Mouse (Mus musculus) spleen, embryonic (tissue): ENCODE results near the gene Plin2.
"Not testable (repeated sequence)": the region's sequence is repeated elsewhere in the genome, so short reads cannot be mapped to it uniquely, and the experiment has no call there.

Experiments used
- CTCF ChIA-PET: fragments of 350-600 bp; sonication (Branson Sonifier 250); formaldehyde crosslinking; loops from one replicate; lab custom pipeline; 2022; lab: Charles Lee

Gene Plin2

DNA sequence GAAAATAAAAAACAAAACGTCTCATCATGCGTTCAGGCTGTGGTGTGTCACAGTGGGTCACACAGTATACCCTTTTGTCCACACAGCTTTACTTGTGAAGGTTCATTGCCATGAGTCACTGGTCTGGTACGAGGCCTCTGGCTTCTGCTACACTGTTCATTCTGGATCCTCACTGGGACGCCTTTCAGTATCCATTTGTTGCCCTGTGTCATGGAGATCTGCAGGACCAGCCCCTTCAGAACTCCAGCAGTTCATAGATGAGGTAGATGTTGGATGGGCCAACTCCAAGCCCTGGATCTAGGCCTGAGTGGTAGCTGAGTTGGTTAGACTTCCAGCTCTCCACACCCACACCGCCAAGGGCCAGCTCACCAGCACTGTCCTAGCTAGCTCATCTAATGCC, 13.9 kb upstream of the Plin2 start:
- CTCF ChIA-PET: no interaction called here

- CTCF ChIA-PET: no interaction called here
Observed at GRCm38 (mm10) chr4:86683280-86683679, 13.4 kb upstream of the Plin2 start.

DNA sequence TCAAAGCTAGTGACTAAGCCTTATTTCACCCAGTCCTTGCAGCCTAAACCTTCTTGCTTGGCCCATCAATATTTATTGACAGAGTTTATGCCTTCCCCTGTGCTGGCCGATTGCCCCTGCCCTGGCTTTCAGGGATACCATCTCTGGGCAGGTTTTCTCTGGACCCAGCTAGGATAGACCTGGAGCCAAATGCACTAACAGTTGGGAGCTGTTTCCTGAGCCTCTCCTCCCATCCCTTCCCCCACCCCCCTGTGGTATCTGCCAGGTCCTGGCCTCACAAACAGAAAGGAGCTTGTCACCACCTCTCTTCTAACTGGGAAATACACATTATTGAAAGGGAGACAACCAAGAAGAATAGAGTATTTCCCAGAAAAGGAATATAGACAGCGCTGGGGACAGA, 12.0 kb upstream of the Plin2 start:
- CTCF ChIA-PET: no interaction called here

- CTCF ChIA-PET: no interaction called here
Observed at GRCm38 (mm10) chr4:86681421-86681820, 11.6 kb upstream of the Plin2 start.

DNA sequence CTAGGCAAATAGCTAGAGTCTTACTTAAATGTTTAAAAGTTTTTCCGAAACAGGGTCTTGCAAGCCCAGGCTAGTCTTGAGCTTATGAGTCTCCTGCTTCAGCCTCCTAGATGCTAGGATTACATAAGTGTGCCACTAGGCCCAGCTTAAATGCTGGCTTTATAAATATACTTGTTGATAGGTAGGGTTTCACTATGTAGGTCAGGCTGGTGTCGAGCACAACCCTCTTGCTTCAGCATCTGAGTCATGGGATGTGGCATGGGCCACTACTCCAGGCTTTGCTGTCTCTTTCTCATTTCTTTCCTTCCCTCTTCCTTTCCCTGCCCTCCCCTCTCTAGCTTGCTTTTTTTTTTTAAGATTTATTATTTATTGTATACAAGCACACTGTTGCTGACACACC, 9.8 kb upstream of the Plin2 start:
- CTCF ChIA-PET: no interaction called here

- CTCF ChIA-PET: no interaction called here
Observed at GRCm38 (mm10) chr4:86676756-86677155, 6.9 kb upstream of the Plin2 start.

- CTCF ChIA-PET: not testable (repeated sequence)
Observed at GRCm38 (mm10) chr4:86674739-86675138, 4.9 kb upstream of the Plin2 start.

DNA sequence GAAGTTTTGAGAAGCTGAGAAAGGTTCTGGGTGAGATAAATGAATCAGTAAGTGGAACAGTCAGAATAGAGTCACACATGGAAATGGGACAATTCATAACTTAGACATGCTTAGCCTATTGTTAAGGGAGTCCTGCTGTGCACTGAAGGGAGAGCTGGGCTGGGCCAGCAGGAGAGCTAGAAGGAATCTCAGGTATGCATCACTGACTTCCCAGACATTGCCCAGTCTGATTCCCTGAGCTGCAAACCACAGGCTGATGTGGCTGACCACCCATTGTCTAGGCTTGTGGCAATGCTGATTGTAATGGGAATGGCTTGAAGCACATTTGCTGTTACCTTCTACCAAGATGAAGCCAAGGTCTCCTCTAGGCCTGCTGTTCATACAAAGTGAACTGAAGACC, 4.3 kb upstream of the Plin2 start:
- CTCF ChIA-PET: not testable (repeated sequence)

DNA sequence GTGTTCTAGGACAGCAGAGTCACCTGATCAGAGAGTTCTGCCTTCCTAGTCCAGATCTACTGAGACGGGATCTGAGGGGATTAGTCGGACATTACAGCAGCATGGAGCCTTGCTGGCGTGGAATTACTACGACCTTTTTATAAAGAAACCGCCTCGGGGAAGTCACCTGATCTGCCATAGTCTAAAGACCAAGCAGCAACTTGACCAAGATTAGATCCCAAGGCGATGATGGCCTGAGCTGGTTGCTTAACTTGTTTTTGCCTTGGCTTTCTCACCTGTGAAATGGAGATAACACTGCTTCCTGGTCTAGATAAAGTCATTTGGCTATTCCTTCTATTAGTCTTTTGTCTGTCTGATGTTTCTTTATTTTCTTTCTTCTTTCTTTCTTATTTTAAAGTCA, 2.6 kb upstream of the Plin2 start:
- CTCF ChIA-PET: interaction anchor here (0.7 kb wide), 1 partner anchor 119 kb away, joined by 3 read pairs; no protein-coding TSS in a partner anchor

GRCm38 (mm10) chr4:86671803-86672202, 1.9 kb upstream of the Plin2 start:
- CTCF ChIA-PET: no interaction called here

GRCm38 (mm10) chr4:86670582-86671306, 884 bp upstream of the Plin2 start:
- CTCF ChIA-PET: no interaction called here

DNA sequence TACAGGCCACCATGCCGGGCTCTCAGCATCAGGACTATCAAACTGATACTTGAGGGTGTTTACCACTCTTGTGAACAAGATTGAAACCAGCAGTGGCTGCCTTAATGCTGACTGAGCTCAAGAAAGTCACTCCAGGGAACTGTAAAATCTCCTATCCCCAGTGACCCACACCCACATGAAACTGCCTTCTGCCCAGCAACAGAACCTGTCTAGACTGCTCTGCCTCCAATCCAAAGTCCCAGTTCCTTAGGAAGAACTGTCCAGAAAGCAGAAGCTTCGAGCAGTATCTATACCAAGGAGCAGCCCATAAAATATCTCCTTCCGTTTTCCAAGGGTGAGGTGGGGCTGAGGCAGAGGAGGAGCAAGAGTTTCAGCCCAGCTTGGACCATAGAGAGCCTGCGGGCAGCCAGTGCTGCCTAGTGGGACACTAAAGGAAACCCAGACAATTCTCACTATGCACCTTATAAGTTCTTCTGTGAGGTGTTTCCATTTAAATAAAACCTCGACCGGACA, 563 bp downstream of the Plin2 start:
- CTCF ChIA-PET: interaction anchor here (0.7 kb wide), 1 partner anchor 62 kb away, joined by 3 read pairs; no protein-coding TSS in a partner anchor

DNA sequence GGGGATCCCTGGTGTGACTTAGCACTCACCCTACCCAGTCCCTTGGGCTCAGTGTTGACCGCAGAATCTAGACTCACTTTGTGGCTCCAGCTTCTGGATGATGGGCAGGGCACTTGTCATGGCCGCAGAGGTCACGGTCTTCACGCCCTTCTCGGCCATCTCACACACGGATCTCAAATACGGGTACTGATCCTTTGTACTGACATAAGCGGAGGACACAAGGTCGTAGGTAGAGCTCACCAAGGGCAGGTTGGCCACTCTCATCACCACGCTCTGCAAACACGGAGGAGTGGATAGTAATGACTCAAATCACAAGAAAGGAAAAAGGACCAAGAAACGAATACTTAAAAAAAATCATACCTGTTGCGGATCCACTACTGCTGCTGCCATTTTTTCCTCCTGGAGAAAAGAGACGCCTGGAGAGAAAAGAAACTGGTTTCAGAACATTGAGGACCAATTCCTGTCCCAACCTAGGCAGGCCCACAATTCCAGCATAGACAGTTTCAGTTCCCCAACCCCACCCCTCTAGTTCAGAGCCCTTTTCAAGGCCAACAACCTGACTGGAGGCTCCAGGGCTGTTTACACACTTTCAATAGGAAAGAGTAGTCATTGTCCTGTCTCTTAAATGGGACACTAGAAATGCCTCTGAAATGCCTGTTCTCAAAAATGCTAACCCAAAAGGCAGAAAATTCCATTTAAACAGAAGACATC, 1.4 kb downstream of the Plin2 start:
- CTCF ChIA-PET: no interaction called here

GRCm38 (mm10) chr4:86665596-86665995, 4.3 kb downstream of the Plin2 start:
- CTCF ChIA-PET: no interaction called here

GRCm38 (mm10) chr4:86663919-86664318, 5.9 kb downstream of the Plin2 start:
- CTCF ChIA-PET: no interaction called here

DNA sequence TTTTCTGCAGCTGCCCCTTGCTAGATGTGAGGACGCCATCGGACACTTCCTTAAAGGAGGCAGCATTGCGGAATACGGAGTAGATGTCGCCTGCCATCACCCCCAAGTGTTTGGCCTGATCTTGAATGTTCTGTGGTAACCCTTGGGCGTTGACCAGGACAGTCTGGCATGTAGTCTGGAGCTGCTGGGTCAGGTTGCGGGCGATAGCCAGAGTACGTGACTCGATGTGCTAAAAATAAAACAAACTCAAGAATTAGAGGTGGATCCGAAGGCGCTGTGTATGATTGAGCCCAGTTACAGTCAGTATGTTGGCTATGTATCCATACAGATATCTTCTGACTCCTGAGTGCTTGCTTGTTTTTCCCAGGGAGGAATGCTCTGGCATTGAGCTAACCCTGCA, 12.7 kb downstream of the Plin2 start:
- CTCF ChIA-PET: interaction anchor here (0.6 kb wide), 1 partner anchor 83 kb away, joined by 3 read pairs; no protein-coding TSS in a partner anchor

- CTCF ChIA-PET: not testable (repeated sequence)
Observed at GRCm38 (mm10) chr4:86656410-86656809, 13.4 kb downstream of the Plin2 start.

DNA sequence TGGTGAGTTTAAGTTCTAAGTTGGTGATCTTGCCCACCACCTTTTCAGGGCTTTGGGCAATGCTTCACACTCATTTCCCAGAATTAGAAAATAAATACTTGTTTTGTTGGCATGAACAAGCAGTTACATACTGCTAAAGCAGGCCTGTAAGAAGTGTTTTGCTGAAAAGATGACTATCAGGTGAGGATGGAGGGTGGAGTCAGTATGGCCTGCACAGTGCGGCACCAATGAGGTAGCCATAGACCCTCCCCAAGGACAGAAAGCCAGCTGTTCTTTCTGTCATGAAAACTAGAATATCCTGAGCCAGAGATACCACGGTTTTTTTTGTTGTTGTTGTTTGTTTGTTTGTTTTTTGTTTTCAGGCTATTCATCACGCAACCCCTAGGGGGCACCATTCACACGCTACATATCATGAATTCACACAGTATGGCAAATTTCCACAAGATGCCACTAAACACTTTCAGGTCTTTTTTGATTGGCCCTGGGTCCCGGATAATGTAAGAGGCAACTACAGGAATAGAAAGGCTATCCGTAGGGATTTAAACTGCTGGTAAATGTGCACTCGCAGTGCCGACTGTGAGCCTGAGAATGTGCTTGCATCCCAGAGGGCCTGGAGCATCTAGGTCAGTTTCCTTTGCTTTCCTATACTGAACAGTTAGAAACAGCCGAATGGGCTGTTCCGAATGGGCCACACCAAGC, 18.0 kb downstream of the Plin2 start:
- CTCF ChIA-PET: no interaction called here

GRCm38 (mm10) chr4:86648394-86648793, 21.5 kb downstream of the Plin2 start:
- CTCF ChIA-PET: not testable (repeated sequence)

DNA sequence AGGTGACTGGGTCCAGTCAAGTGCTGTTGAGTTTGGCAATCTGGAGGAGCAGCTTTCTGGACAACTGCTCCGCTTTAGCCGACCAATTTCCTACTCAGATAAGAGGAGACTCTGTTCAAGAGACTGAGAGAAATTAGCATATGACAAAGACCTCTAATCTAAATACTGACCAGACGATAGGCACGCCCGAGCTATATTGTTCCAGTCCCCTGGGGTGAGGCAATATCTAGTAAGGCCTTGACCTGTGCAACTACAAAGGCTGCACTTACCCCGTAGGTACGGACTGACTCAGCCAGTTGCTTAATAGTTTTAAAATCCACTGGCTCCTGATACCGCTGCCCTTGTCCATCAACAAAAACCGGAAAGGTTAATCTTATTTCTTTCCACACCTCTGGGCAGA, 32.3 kb downstream of the Plin2 start:
- CTCF ChIA-PET: not testable (repeated sequence)

DNA sequence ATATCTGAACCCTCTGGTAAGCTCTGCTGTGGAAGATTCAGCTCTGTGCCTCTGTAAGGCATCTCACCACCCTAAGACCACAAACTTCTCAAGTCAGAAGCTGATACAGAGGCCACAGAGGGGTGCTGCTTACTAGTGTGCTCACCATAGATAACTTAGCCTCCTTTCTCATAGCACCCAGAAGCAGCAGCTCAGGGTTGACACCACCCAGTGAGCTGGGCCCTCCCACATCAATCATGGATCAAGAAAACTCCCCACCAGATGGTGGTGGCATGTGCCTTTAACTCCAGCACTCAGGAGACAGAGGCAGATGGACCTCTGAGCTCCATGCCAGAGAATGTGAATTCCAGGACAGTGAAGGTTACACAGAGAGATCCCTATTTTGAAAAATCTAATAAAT, 35.0 kb downstream of the Plin2 start:
- CTCF ChIA-PET: not testable (repeated sequence)

DNA sequence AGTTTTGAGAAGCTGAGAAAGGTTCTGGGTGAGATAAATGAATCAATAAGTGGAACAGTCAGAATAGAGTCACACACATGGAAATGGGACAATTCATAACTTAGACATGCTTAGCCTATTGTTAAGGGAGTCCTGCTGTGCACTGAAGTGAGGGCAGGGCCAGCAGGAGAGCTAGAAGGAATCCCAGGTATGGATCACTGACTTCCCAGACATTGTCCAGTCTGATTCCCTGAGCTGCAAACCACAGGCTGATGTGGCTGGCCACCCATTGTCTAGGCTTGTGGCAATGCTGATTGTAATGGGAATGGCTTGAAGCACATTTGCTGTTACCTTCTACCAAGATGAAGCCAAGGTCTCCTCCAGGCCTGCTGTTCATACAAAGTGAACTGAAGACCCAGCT, 35.5 kb downstream of the Plin2 start:
- CTCF ChIA-PET: not testable (repeated sequence)
